Mouse (Mus musculus) CH12.LX (cell line): ENCODE data around the gene Dcaf8. TPM values are rescaled to one million over a fixed set of nuclear protein-coding genes. Genes with fewer than 3 reads are reported as not detected.

Experiments
- DNase-seq: peaks from one replicate; pipeline ENCODE4 v3.0.0-alpha.2; 2013; ENCODE audit errors: extremely low read depth
- H3K27ac ChIP-seq: 2 replicates; pipeline ENCODE4 v1.5.1; 2012; ENCODE audit warnings: low read depth, mild to moderate bottlenecking, control low read depth, moderate library complexity; ENCODE audit not compliant: insufficient read depth
- H3K27me3 ChIP-seq: replicated peaks from 2 replicates; pipeline ENCODE3; 2012; ENCODE audit warnings: inconsistent platforms
- H3K36me3 ChIP-seq, 2 experiments: replicated peaks in 1 of 2; 2 replicates each; pipeline versions ENCODE3 to v1.6.1; 2012; ENCODE audit warnings: inconsistent platforms in 1 of 2, low read length in 1 of 2, mild to moderate bottlenecking in 1 of 2, mixed read lengths in 1 of 2, moderate library complexity in 1 of 2; ENCODE audit not compliant: control insufficient read depth in 1 of 2, insufficient read depth in 1 of 2
- H3K4me1 ChIP-seq, 2 experiments: 2 replicates each; pipeline ENCODE4 v1.6.1; 2012; ENCODE audit warnings: inconsistent platforms in 1 of 2, moderate library complexity in 1 of 2; ENCODE audit not compliant: insufficient read depth in 2 of 2, control insufficient read depth in 1 of 2
- H3K4me2 ChIP-seq: 2 replicates; pipeline ENCODE4 v1.6.1; 2012; ENCODE audit warnings: low read depth, mild to moderate bottlenecking, control low read depth; ENCODE audit not compliant: poor library complexity, insufficient read depth, severe bottlenecking
- H3K4me3 ChIP-seq, 3 experiments: fragments of 150-350 bp in 1 of 3; sonication (generic) in 1 of 3; replicated peaks in 1 of 3; 2 replicates each; pipeline versions ENCODE3 to v1.5.1; 2011 to 2012; ENCODE audit warnings: low read depth in 2 of 3, low read length in 2 of 3, mild to moderate bottlenecking in 2 of 3, moderate library complexity in 2 of 3, control low read depth in 1 of 3, improper control_type of control experiment in 1 of 3, inconsistent platforms in 1 of 3, mixed read lengths in 1 of 3; ENCODE audit not compliant: poor library complexity in 1 of 3
- H3K79me2 ChIP-seq: replicated peaks from 2 replicates; pipeline ENCODE4 v1.6.1; 2012; ENCODE audit warnings: mild to moderate bottlenecking, moderate library complexity; ENCODE audit not compliant: control insufficient read depth, poor library complexity, insufficient read depth, severe bottlenecking; ENCODE audit errors: extremely low read depth
- H3K9ac ChIP-seq: 2 replicates; pipeline ENCODE4 v1.6.1; 2012; ENCODE audit warnings: low read depth, mild to moderate bottlenecking, control low read depth, moderate library complexity; ENCODE audit not compliant: insufficient read depth
- H3K9me3 ChIP-seq: replicated peaks from 2 replicates; pipeline ENCODE3; 2012; ENCODE audit warnings: low read length, inconsistent platforms, mixed read lengths
- CHD1 ChIP-seq: IDR thresholded peaks from 2 replicates; pipeline ENCODE4 v1.6.1; 2012; ENCODE audit warnings: low read depth, low read length, improper control_type of control experiment, inconsistent platforms
- CTCF ChIP-seq, 2 experiments: IDR thresholded peaks in 1 of 2; conservative IDR thresholded peaks in 1 of 2; 2 replicates each; pipeline ENCODE4 v1.5.1; 2011 to 2012; ENCODE audit warnings: low read depth in 2 of 2, low read length in 2 of 2, improper control_type of control experiment in 1 of 2, inconsistent platforms in 1 of 2, mild to moderate bottlenecking in 1 of 2, moderate library complexity in 1 of 2
- GABPA ChIP-seq: IDR thresholded peaks from 2 replicates; pipeline ENCODE4 v1.6.1; 2012; ENCODE audit warnings: low read depth, low read length, improper control_type of control experiment, inconsistent platforms; ENCODE audit not compliant: insufficient replicate concordance
- MAFK ChIP-seq: IDR thresholded peaks from 2 replicates; pipeline ENCODE4 v1.6.1; 2011; ENCODE audit warnings: low read length, improper control_type of control experiment; ENCODE audit not compliant: insufficient replicate concordance
- MAZ ChIP-seq: IDR thresholded peaks from 2 replicates; pipeline ENCODE4 v1.6.1; 2012; ENCODE audit warnings: low read depth, mild to moderate bottlenecking, inconsistent platforms, low read length, improper control_type of control experiment, moderate library complexity
- MEF2A ChIP-seq: IDR thresholded peaks from 2 replicates; pipeline ENCODE4 v1.6.1; 2014; ENCODE audit warnings: low read depth, mild to moderate bottlenecking, inconsistent platforms, low read length, improper control_type of control experiment, borderline replicate concordance
- POLR2AphosphoS2 ChIP-seq: IDR thresholded peaks from 2 replicates; pipeline ENCODE4 v1.6.1; 2011; ENCODE audit warnings: low read depth, low read length, improper control_type of control experiment
- RCOR1 ChIP-seq: conservative IDR thresholded peaks from 2 replicates; pipeline ENCODE4 v1.6.1; 2012; ENCODE audit warnings: low read depth, mild to moderate bottlenecking, inconsistent platforms, low read length, improper control_type of control experiment
- UBTF ChIP-seq: IDR thresholded peaks from 2 replicates; pipeline ENCODE4 v1.6.1; 2012; ENCODE audit warnings: low read depth, mild to moderate bottlenecking, inconsistent platforms, low read length, improper control_type of control experiment, moderate library complexity
- ZC3H11A ChIP-seq: IDR thresholded peaks from 2 replicates; pipeline ENCODE4 v1.6.1; 2012; ENCODE audit warnings: low read depth, mild to moderate bottlenecking, inconsistent platforms, low read length, improper control_type of control experiment
- dilution Hi-C: fragments of 300-500 bp; cut with MboI; formaldehyde crosslinking; loops from 2 replicates; pipeline ENCODE4 v1.14.3; 2020; ENCODE audit warnings: low sequenced_read_pairs; ENCODE audit not compliant: extremely low pct_unique_long_range_greater_than_20kb, extremely low pct_ligation_motif_present
- in situ Hi-C: fragments of 300-500 bp; cut with MboI; formaldehyde crosslinking; loops from 3 replicates; pipeline ENCODE4 v1.14.3; 2019; ENCODE audit warnings: low sequenced_read_pairs, low pct_ligation_motif_present, low pct_unique_long_range_greater_than_20kb, mixed read lengths
- polyA plus RNA-seq: library from polyadenylated mRNA; unstranded; fragments of >175 nt; gene quantifications from 2 replicates; pipeline ENCODE4 v1.2.1, GENCODE M21; 2012; ENCODE audit warnings: low read depth; ENCODE audit not compliant: insufficient read length
- total RNA-seq, 2 experiments: library from RNA; depleted of rRNA; stranded (reverse); fragments of 300-350 nt in 1 of 2; fragments of >200 nt in 1 of 2; gene quantifications; 2 replicates each; pipeline ENCODE4 v1.2.3; 2012 to 2014

The Dcaf8 gene
- total and polyA plus RNA-seq, 3 experiments, result 46.2 to 77.2 (median 58.5) TPM

DNA sequence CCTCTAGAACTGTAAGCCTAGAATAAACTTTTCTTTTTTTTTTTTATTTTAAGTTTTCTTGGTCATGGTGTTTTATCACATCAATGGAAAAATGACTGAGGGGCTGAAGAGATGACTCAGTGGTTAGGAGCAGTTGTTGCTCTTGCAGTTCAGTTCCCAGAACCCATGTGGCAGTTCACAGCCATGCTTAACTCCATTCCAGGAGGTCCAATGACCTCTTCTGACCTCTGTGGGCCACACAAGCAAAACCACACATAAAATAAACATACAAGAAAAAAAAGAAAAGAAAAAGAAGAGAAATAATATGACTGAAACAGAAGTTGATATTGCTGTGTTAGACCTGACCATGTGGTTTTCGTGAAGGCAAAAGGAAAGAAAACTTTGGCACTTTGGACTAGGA, 81.3 kb downstream of the Dcaf8 start:
- no peaks in the 10 kb centered on the region for H3K9me3 ChIP-seq
- H3K36me3 ChIP-seq, result no peaks in the 10 kb centered on the region
- no peak overlapping the region for H3K4me2 ChIP-seq
- H3K4me3 ChIP-seq, result no peak overlapping the region
- in situ Hi-C loops, result no loop called here
- H3K79me2 ChIP-seq, result no peaks in the 10 kb centered on the region
- no peaks in the 10 kb centered on the region for H3K4me1 ChIP-seq
- H3K27ac ChIP-seq, result no peak overlapping the region
- peaks cover 3% of the 10 kb centered on the region for H3K27me3 ChIP-seq
- DNase-seq, result no peak
- H3K9ac ChIP-seq, result no peak overlapping the region
- TF ChIP-seq CHD1 (no peak), ZC3H11A (no peak), MEF2A (no peak), UBTF (no peak), CTCF (conservative IDR thresholded peaks at IDR 0.05 in 1 of 2, IDR thresholded peaks at IDR 0.05 in 1 of 2; ENCODE audit: low read depth in 2 of 2, low read length in 2 of 2) (no peak), POLR2AphosphoS2 (no peak)
- dilution Hi-C loops, result no loop called here

DNA sequence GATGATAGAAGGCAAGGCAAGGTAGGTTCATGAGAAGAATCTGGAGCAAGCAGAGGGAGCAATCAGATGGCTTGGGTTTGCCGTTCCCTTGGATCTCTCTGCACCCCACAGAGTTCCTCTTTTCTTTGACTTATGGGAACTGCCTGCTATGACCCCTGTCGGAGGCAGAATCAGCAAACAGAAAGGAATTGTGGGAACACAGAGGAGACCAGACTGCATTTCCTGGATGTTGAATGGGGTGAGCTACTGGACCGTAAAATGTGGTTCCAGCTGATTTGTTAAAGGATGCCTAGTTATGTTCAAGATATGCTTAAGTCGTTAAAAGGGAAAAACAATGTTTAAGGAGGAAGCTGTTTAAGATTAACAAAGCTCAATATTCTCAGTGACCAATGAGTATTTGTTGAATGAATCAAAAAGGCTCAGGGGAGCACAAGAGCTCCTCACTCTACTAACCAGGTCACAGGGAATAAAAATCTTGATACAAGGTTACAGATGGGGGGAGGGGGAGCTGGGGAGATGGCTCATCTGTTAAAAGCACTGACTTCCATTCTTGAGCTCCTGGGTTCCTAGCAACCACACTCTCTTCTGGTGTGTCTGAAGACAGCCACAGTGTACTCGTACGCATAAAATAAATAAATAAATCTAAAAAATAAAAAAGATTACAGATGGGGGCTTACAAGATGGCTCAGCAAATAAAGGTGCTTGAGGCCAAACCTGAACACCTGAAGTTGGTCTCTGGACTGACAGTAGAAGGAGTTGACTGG, 93.2 kb downstream of the Dcaf8 start:
- Histone ChIP-seq H3K4me3 (no peak overlapping the region), H3K36me3 (no peaks in the 10 kb centered on the region), H3K4me2 (no peak overlapping the region), H3K27ac (no peak overlapping the region), H3K27me3 (no peaks in the 10 kb centered on the region), H3K4me1 (peaks cover 0 to 11% of the 10 kb centered on the region in 2 experiments; a peak in 2 of 4 replicates), H3K9me3 (no peaks in the 10 kb centered on the region), H3K79me2 (no peaks in the 10 kb centered on the region), H3K9ac (no peak overlapping the region)
- in situ Hi-C loops (no loop called here), dilution Hi-C loops (no loop called here)
- no peak for TF ChIP-seq MAZ
- TF ChIP-seq ZC3H11A, result no peak
- no peak for DNase-seq

DNA sequence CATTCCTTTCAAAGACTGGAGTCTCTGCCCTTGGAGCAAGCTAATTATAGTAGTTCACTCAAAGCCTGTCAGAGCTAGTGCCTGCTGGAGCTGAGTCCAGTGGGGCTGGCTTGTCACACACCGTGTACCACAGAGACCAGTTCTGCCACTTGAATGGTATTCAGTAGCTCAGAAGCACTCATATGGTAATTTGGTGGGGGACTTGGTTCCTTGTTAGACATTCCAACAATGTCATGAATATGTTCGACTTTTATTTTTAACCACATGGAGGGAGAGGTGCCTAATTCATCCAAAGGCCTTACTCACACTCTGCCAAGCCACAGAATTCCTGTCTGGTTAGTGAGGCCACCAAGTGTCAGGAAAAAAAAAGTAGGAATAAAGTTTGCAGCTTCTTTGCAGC, 94.5 kb downstream of the Dcaf8 start:
- Histone ChIP-seq H3K27ac (no peak overlapping the region), H3K4me2 (no peak overlapping the region), H3K4me1 (peaks cover 0 to 15% of the 10 kb centered on the region in 2 experiments; a peak in 2 of 4 replicates), H3K9ac (no peak overlapping the region), H3K4me3 (no peak overlapping the region), H3K79me2 (no peaks in the 10 kb centered on the region), H3K27me3 (no peaks in the 10 kb centered on the region), H3K9me3 (no peaks in the 10 kb centered on the region), H3K36me3 (no peaks in the 10 kb centered on the region)
- in situ Hi-C loops, result no loop called here
- TF ChIP-seq GABPA (no peak), RCOR1 (no peak), MEF2A (no peak), MAFK (no peak)
- DNase-seq, result no peak
- dilution Hi-C loops, result no loop called here
